Mouse (Mus musculus) frontal cortex, adult (tissue): ENCODE measurements around the gene Naa30.

Experiments used
- ATAC-seq: cut with Nextera tagmentation; 2 replicates; pipeline ENCODE4 v1.9.2; 2017; ENCODE audit warnings: mild to moderate bottlenecking, moderate library complexity, mixed read lengths; ENCODE audit not compliant: low TSS enrichment

The Naa30 gene

GRCm38 (mm10) chr14:49226471-49226870 lies 54.4 kb downstream of the Naa30 start:
- ATAC-seq, result no peak

GRCm38 (mm10) chr14:49226986-49227385 lies 55.0 kb downstream of the Naa30 start:
- ATAC-seq, result no peak

GRCm38 (mm10) chr14:49231845-49232244 lies 59.8 kb downstream of the Naa30 start:
- no peak for ATAC-seq

- ATAC-seq, result peak; percentile 64
Measured at GRCm38 (mm10) chr14:49234788-49235515, 62.9 kb downstream of the Naa30 start.

GRCm38 (mm10) chr14:49238206-49238605 lies 66.2 kb downstream of the Naa30 start:
- peak; percentile 94 for ATAC-seq
